Mouse (Mus musculus): ENCODE measurements around the gene Svs1.

GRCm38 (mm10) chr6:48956785-48957184 lies 29.9 kb upstream of the Svs1 start:
- no peak for TF ChIP-seq EP300 (IDR thresholded peaks at IDR 0.05; ENCODE audit: low read depth)
- TF ChIP-seq CTCF (IDR thresholded peaks at IDR 0.05; ENCODE audit: low read depth): no peak

Measured in heart, postnatal 0 days (tissue).